Mouse (Mus musculus): ENCODE results near the gene Vwa8.

DNA sequence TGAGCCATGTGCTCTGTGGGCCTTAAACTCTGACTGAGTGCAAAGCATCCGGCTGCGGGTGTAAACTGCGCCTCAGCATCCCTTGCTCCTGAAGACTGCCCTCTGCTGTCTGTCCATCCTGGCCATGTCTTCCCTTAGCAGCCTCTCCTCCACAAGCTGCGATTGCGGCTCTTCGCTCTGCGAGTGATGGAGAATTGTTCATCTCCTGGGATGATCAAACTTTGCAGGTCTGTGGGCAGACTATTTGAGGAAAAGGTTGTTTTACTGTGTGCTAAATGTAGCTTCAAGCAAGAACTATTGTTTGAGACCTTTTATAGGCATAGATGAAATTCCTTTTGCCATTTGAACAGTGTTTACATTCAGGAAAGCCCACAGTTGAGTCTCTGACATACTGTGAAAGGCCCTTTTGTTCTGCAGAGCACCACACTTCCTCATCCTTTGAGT is 286.1 kb downstream of the Vwa8 start:
- TF ChIP-seq POLR2A (IDR thresholded peaks at IDR 0.05; ENCODE audit: low read depth, low read length) (no peak), CTCF (IDR thresholded peaks at IDR 0.05; ENCODE audit: extremely low read depth, insufficient read length, insufficient replicate concordance, low read depth, low read length) (peak; percentile 34; the same call in 1 of the 2 replicates)

Data from small intestine, adult 2 months (tissue).